Mouse (Mus musculus) megakaryocyte, embryonic 14.5 days (primary cell): Measurements from ENCODE around the gene Cnbd2.

Experiments used
- FLI1 ChIP-seq: IDR thresholded peaks from 2 replicates; pipeline ENCODE4 v1.6.1; 2012; ENCODE audit warnings: low read length, inconsistent platforms, mixed read lengths
- GATA1 ChIP-seq: IDR thresholded peaks from 3 replicates; pipeline ENCODE4 v1.6.1; 2012; ENCODE audit warnings: mixed read lengths, low read length, inconsistent platforms, borderline replicate concordance

- TF ChIP-seq GATA1 (no peak), FLI1 (no peak)
Observed at GRCm38 (mm10) chr2:156349286-156349848, 37.3 kb downstream of the Cnbd2 start.
